Mouse (Mus musculus): ENCODE results near the gene Myo1e.

DNA sequence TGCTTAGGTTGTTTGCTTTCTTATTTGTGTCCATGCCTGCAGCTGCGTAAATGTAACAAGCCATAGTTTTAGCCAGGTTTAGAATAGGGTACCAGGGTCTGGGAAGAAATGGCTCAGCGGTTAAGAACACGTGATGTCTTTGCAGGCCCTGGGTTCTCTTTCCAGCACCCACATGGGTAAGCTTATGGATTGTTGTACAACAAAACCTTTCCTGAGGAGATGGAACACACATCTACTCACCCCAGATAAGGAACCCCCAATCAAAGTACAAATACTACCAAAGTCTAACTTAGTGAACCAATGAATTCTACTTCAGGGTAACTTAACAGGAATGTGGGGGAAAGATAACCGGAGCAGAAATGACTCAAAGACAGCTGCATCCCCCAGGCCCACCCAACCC lies 177.3 kb downstream of the Myo1e start:
- no peak for TF ChIP-seq POLR2A (IDR thresholded peaks at IDR 0.05; ENCODE audit: low read depth, low read length)
- no peak for TF ChIP-seq CTCF (IDR thresholded peaks at IDR 0.05; ENCODE audit: extremely low read depth, insufficient read length, insufficient replicate concordance, low read depth, low read length)
